Mouse (Mus musculus) limb, embryonic 10.5 days (tissue): ENCODE measurements around the gene Il9r. TPM values are rescaled to one million over a fixed set of nuclear protein-coding genes. Genes with fewer than 3 reads are reported as not detected.

ENCODE experiments used
- DNase-seq: peaks from one replicate; pipeline ENCODE4 v3.0.0-alpha.2; 2017; ENCODE audit warnings: low spot score
- H3K27ac ChIP-seq: fragments of 300-500 bp; sonication (generic); 2 replicates; pipeline ENCODE4 v1.5.1; 2016; ENCODE audit warnings: mild to moderate bottlenecking
- H3K27me3 ChIP-seq: fragments of 300-500 bp; sonication (generic); 2 replicates; pipeline ENCODE4 v1.6.1; 2016; ENCODE audit warnings: low read depth, mild to moderate bottlenecking; ENCODE audit not compliant: poor library complexity, severe bottlenecking
- H3K36me3 ChIP-seq: fragments of 300-500 bp; sonication (generic); 2 replicates; pipeline ENCODE4 v1.6.1; 2016; ENCODE audit warnings: mild to moderate bottlenecking, moderate library complexity
- H3K4me1 ChIP-seq: fragments of 300-500 bp; sonication (generic); 2 replicates; pipeline ENCODE4 v1.6.1; 2016
- H3K4me3 ChIP-seq: fragments of 300-500 bp; sonication (generic); 2 replicates; pipeline ENCODE4 v1.5.1; 2016; ENCODE audit warnings: mild to moderate bottlenecking, moderate library complexity
- H3K9me3 ChIP-seq: fragments of 300-500 bp; sonication (generic); replicated peaks from 2 replicates; pipeline ENCODE4 v1.6.1; 2016; ENCODE audit warnings: mild to moderate bottlenecking
- WGBS: fragments of 180-500 bp; shearing (Covaris S2); methylation state at CpG from one replicate; pipeline ENCODE4 v1.1.7; 2016; 5-methylcytosine and 5-hydroxymethylcytosine counted together
- polyA plus RNA-seq: library from polyadenylated mRNA; unstranded; fragments of >200 nt; fragmentation: Nextera tagmentation; extraction: Ambion mirVana; gene quantifications from 2 replicates; pipeline ENCODE4 v1.2.1, GENCODE M21; 2016

Gene Il9r
- polyA plus RNA-seq, 1 experiment from 2014 or later = not detected

DNA sequence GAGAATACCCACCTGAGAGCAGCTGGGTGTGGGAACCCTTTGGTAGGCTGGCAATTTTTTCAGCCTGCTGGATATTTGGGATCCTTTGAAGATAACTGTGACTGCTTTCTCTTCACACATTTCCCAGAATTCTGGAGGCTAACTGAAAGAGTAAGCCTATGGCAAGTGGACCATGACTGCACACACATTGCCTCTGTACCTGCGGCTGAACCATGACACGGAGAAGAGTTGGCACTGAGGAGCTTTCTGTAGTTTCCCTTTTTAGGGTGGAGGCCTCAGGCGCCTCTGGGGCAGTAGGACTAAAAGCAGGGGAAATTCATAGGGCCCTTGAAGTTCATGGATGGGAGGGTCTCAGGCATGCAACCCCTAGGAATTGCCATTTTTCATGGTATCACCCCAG lies 40.9 kb downstream of the Il9r start:
- DNase-seq = peak; percentile 23

DNA sequence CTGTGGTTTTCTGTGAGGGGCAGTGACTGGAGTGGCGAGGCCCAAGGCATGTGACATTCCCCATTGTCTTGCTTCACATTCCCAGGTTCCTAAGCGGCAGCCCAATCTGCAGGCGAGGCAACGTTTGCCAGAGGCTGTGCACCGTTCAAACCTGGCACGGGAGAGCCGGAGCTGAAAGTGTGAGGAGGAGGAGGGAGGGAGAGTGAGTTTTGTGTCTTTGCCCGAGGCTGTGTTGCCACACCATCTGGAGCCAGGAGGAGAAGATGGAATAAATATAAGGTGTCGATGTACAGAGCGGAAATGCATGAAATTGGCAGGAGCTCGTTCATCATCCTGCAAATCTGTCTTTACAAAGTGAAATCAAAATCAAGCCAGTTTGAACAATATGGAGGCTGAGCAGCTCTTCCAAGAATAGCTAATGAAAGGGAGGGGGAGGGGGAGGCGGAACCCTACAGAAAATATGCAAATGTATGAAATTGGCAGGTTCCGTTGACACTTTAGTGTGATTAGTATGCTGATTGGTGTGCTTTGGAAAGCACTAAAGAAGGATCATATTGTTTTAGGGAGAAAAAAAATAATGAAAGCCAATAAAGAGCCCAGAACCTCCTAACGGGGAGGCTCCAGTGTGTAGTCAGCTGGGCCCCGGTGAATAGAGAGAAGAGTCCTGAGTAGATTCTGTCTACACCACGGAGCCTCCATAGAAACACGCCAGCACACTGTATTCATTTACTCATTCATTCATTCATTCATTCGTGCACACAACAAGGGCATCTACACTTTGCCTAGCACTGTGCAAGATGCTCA lies 42.1 kb downstream of the Il9r start:
- Histone ChIP-seq H3K27ac (no peak overlapping the region), H3K4me3 (no peak overlapping the region), H3K36me3 (no peaks in the 10 kb centered on the region), H3K9me3 (no peaks in the 10 kb centered on the region), H3K27me3 (peaks cover 32% of the 10 kb centered on the region), H3K4me1 (peaks cover 15% of the 10 kb centered on the region)
- 71% methylated on average over 18 of the region's 18 CpGs for WGBS
- DNase-seq = peak; percentile 16

More for the DNA sequence above, 40.9 kb downstream of the Il9r start:
- Histone ChIP-seq H3K27ac (no peak overlapping the region), H3K27me3 (peaks cover 32% of the 10 kb centered on the region), H3K4me1 (peaks cover 15% of the 10 kb centered on the region), H3K36me3 (no peaks in the 10 kb centered on the region), H3K4me3 (no peak overlapping the region), H3K9me3 (no peaks in the 10 kb centered on the region)
- WGBS = 92% methylated on average over 3 of the region's 3 CpGs

DNA sequence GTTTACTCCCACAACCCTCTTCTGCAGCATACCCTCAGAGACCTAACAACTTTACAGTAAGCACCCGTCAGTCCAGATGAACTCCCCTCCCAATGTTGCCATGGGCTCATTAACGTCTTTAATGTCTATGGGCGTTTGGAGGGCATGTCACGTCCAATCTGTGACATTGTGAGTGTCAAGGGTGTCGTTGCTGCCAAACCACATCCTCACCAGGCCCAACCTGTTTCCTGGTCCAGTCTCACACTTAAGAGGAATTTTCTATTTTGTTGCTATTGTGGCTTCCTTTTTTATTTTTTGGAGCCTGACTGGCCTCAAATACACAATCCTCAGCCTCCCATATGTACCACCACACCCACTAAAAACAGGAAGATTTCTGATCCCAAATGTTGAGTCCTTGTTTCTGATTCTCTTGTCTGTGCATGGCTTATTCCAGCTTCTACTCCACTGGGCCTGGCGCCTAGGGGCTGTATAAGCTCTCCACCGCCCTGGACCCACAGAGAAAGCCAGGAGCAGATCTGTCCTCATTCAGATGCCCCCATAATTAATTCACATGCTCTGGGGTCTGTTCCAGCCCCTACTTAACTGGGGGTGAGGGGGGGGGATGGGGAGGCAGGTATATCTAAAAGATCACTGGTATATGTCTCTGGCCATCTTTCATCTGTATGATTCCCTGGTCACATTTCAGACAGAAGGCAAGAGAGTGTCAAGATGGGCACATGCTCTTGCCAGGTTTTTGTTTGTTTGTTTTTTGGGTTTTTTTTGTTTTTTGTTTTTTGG lies 43.0 kb downstream of the Il9r start:
- 86% methylated on average over 7 of the region's 7 CpGs for WGBS
- H3K27me3 ChIP-seq = peaks cover 32% of the 10 kb centered on the region

DNA sequence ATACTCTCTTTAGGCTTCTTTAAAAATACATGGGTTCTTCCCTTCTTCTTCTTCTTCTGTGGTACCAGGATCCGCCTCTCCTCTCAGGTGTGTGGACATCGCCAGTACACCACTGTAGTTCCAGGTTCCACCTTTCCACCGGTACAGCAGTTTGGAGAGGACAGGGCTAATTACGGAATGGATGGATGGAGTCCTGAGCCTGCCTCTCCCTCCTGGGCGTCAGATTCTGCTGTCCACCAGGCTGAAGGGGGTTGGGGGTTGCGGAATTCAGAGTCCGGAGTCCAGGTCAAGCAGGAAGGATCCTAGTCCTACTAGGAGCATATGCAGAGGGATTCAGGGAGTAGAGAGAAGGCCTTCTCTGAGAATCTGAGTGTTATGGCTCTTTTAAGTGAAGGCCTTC lies 46.9 kb downstream of the Il9r start:
- Histone ChIP-seq H3K4me1 (peaks cover 3% of the 10 kb centered on the region; the same call in 1 of the 2 replicates), H3K36me3 (no peaks in the 10 kb centered on the region), H3K27me3 (no peaks in the 10 kb centered on the region), H3K9me3 (no peaks in the 10 kb centered on the region), H3K4me3 (no peak overlapping the region), H3K27ac (no peak overlapping the region)
- WGBS = 92% methylated on average over 7 of the region's 7 CpGs
- no peak for DNase-seq

More for the DNA sequence above, 43.0 kb downstream of the Il9r start:
- H3K27ac ChIP-seq = no peak overlapping the region
- H3K36me3 ChIP-seq = no peaks in the 10 kb centered on the region
- no peak overlapping the region for H3K4me3 ChIP-seq
- no peaks in the 10 kb centered on the region for H3K9me3 ChIP-seq
- no peak for DNase-seq
- H3K4me1 ChIP-seq = peaks cover 10% of the 10 kb centered on the region

DNA sequence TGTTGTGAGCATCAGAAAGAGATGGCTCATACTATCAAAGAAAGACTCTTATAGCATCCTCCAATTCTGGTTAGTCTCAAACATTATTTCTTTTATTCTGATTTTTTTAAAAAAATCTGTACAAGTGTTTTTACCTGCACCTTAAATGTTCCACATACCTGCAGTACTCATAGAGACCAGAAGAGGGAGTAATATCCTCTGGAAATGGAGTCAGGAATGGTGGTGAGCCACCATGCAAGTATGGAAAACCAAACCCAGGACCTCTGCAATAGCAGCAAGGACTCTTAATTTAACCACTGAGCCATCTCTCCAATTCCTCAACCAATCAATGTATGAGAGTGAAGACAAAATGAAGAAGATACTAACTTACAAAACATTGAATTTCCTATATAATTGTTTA lies 47.3 kb downstream of the Il9r start:
- no peak overlapping the region for H3K27ac ChIP-seq
- no peaks in the 10 kb centered on the region for H3K27me3 ChIP-seq
- H3K4me1 ChIP-seq = peaks cover 3% of the 10 kb centered on the region; the same call in 1 of the 2 replicates
- no peaks in the 10 kb centered on the region for H3K36me3 ChIP-seq
- H3K9me3 ChIP-seq = no peaks in the 10 kb centered on the region
- H3K4me3 ChIP-seq = no peak overlapping the region
- no peak for DNase-seq

DNA sequence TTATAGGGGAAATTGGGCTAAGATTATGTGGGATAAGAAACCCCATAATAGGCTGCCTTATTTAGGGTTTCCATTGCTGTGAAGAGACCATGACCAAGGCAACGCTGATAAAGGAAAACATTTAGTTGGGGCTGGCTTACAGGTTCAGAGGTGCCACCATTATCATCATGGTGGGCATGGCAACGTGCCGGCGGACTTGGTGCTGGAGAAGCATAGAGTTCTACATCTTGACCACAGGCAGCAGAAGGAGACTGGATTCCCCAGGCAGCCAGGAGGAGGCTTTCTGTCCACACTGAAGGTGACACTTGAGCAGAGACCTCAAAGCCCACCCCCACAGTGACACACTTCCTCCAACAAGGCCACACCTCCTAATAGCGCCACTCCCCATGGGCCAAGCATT lies 48.8 kb downstream of the Il9r start:
- H3K36me3 ChIP-seq = no peaks in the 10 kb centered on the region
- no peaks in the 10 kb centered on the region for H3K4me1 ChIP-seq
- DNase-seq = no peak
- H3K27me3 ChIP-seq = no peaks in the 10 kb centered on the region
- no peak overlapping the region for H3K27ac ChIP-seq
- H3K9me3 ChIP-seq = no peaks in the 10 kb centered on the region
- WGBS = 91% methylated on average over 5 of the region's 5 CpGs
- H3K4me3 ChIP-seq = no peak overlapping the region

DNA sequence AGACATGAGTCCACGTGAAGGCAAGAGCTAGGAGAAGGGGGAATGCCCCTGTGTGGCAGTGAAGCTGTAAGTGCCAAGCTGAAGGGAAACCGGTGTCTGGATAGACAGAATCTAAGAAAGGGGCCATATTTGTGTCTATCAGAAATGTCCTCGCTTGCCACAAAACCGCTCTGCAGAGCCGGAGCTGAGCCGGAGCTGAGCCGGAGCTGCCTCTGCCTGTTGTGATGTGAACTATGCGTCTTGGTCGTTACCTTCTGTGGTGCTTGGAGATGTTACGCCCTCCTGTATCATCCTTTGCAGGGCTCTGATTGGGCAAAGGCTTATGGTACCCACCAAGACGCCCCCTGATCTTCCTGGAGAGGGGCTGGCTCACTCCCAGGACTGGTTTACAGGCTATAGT lies 50.5 kb downstream of the Il9r start:
- no peaks in the 10 kb centered on the region for H3K9me3 ChIP-seq
- H3K36me3 ChIP-seq = no peaks in the 10 kb centered on the region
- H3K27me3 ChIP-seq = no peaks in the 10 kb centered on the region
- DNase-seq = no peak
- no peaks in the 10 kb centered on the region for H3K4me1 ChIP-seq
- WGBS = 77% methylated on average over 11 of the region's 11 CpGs
- no peak overlapping the region for H3K4me3 ChIP-seq
- no peak overlapping the region for H3K27ac ChIP-seq

DNA sequence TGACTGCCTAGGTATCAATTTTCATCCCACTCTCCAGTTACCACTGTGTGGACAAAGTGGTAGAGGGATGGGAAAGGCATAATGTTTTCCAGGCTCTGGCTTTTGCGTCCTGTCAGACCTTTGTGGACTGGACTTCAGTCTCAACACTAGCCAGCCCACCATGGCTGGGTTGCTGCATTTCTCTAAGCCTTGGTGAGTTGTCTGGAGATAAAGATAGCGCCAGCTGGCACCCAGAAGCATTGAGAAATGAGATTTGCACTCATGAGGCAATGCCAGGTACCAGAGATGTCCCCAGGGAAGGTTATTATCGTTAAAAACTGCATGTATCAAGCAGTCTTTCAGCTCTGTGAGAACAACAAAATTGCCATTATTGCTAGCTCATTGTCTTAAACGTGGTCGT lies 57.3 kb downstream of the Il9r start:
- H3K4me3 ChIP-seq = no peak overlapping the region
- WGBS = 74% methylated on average over 5 of the region's 5 CpGs
- H3K4me1 ChIP-seq = peaks cover 31% of the 10 kb centered on the region
- 0 out of 2 replicates have a peak, but pooled peaks cover 2% of the 10 kb centered on the region for H3K27me3 ChIP-seq
- no peak overlapping the region for H3K27ac ChIP-seq
- H3K36me3 ChIP-seq = no peaks in the 10 kb centered on the region
- no peak for DNase-seq
- H3K9me3 ChIP-seq = no peaks in the 10 kb centered on the region

DNA sequence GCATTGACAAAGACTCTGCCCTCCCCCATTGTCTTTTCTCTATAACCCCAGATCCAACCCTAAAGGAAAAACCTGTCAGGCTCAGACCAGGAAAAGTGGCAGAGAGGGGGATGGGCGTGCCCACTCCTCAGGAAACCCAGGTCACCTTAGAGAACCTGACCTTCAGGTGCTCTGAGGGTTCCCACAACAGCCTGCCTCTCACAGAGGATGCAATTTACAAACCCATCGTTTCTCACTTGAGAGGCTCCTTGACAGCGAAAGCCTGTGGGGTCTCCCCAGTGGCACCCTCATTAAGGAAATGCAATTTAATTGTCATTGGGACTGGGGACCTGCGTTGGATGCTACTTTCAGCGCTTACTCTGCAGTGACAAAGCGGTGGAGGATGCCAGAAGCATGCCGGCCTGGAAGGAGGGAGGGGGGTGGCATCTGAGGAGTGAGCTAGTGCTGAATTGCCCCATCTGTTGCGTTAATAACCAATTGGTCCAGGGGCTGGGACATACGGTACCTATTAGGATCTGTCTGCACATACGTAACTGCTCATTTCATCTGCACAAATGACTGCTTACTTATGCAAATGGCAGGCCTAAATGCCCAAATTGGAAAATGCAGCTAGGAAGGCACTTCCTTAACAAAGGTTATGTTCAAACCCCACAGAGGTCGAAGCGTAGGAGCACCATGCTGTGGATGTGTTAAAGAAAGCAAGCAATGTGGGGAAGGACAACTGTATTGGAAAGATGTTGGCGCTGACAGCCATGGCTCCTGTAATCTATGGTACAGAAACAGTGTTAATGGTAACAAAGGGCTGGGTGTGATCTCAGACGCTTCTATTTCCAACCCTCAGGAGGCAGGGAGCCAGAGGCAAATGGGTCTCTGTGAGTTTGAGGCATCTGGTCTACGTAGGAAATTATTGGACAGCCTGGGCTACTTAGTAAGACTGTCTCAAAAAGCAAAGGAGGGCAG lies 58.2 kb downstream of the Il9r start:
- no peaks in the 10 kb centered on the region for H3K9me3 ChIP-seq
- H3K27me3 ChIP-seq = 0 out of 2 replicates have a peak, but pooled peaks cover 11% of the 10 kb centered on the region
- peaks cover 33% of the 10 kb centered on the region for H3K4me1 ChIP-seq
- no peaks in the 10 kb centered on the region for H3K36me3 ChIP-seq
- 32% methylated on average over 15 of the region's 15 CpGs for WGBS
- DNase-seq = peak; percentile 57
- peak overlapping the region; percentile 37; the same call in 1 of the 2 replicates for H3K27ac ChIP-seq
- H3K4me3 ChIP-seq = no peak overlapping the region

DNA sequence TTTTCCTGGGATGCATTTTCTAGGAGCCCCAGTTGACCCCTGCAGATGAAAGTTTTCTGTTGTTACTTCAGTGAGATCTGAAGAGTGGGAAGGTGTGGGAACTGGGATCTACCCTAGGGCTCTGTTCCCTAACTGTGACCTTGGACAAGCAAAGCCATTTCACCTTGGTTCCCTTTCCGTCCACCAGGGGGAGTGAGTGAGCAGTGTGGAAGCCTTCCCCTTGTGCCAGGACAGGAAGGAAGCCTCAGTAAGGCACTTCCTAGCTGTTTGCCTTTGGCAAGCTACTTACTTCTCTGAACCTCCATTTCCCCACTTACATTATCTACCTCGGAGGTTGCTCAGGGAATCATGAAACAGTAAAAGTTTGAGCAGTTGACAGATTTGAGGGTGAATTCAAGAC lies 59.0 kb downstream of the Il9r start:
- 15% methylated on average over 2 of the region's 2 CpGs for WGBS
- H3K27ac ChIP-seq = no peak overlapping the region
- peak; percentile 83 for DNase-seq
- H3K4me3 ChIP-seq = no peak overlapping the region
- peaks cover 33% of the 10 kb centered on the region for H3K4me1 ChIP-seq
- H3K9me3 ChIP-seq = no peaks in the 10 kb centered on the region
- 0 out of 2 replicates have a peak, but pooled peaks cover 11% of the 10 kb centered on the region for H3K27me3 ChIP-seq
- no peaks in the 10 kb centered on the region for H3K36me3 ChIP-seq

DNA sequence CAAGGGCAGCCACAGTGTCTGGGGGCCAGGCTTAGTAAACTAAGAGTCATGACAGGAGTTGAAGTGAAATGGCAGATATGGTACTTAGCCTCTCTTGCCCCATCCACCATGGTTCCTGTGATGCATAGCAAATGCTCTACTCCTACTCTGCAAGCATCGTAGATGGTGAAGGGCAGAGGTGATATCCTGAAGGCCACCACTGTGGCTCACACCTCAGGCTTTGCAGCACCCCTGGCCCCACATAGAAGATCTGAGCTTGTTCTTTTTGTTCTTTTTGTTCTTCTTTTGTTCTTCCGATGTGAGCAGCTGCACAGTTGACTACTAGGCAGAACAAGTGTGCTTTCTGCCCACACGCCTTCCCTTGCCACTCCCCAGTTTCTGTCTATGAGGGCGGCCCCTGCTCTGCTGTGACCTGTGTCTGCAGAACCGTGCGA lies 60.5 kb downstream of the Il9r start:
- peaks cover 33% of the 10 kb centered on the region for H3K4me1 ChIP-seq
- DNase-seq = no peak
- H3K27ac ChIP-seq = no peak overlapping the region
- 0 out of 2 replicates have a peak, but pooled peaks cover 11% of the 10 kb centered on the region for H3K27me3 ChIP-seq
- H3K36me3 ChIP-seq = no peaks in the 10 kb centered on the region
- no peaks in the 10 kb centered on the region for H3K9me3 ChIP-seq
- no peak overlapping the region for H3K4me3 ChIP-seq
- 86% methylated on average over 6 of the region's 6 CpGs for WGBS

DNA sequence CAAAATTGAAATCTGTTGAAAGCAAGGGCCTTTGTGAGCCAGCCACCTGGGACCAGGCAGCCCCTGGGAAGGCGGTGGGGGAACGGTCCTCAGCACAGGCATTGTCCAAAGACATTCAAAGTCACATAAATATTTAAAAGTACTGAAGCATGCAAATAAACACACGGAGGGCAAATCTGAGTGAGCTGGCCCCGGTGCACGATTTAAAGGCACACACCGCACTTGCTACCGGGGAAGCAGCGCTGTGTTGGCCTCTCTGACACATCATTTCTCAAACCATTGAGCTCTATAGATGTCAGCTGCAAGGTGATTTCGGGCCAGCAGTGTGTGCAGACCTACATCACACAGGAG lies 61.5 kb downstream of the Il9r start:
- H3K36me3 ChIP-seq = no peaks in the 10 kb centered on the region
- H3K4me3 ChIP-seq = no peak overlapping the region
- WGBS = 72% methylated on average over 9 of the region's 9 CpGs
- no peak for DNase-seq
- peaks cover 33% of the 10 kb centered on the region for H3K4me1 ChIP-seq
- H3K27ac ChIP-seq = no peak overlapping the region
- H3K9me3 ChIP-seq = no peaks in the 10 kb centered on the region
- H3K27me3 ChIP-seq = 0 out of 2 replicates have a peak, but pooled peaks cover 11% of the 10 kb centered on the region
